Mouse (Mus musculus) neural tube, embryonic 12.5 days (tissue): ENCODE data around the gene Ngrn. TPM values are rescaled to one million over a fixed set of nuclear protein-coding genes. Genes with fewer than 3 reads are reported as not detected.
A peak's percentile ranks its signal among the peaks of the same experiment; 100 is the strongest.

ENCODE experiments used
- ATAC-seq: fragments of 200-750 bp; cut with Nextera tagmentation; 2 replicates; pipeline ENCODE4 v1.8.0; 2017; ENCODE audit warnings: low read depth, mild to moderate bottlenecking, moderate TSS enrichment, moderate library complexity; ENCODE audit not compliant: low FRiP score
- H3K27ac ChIP-seq: fragments of 300-500 bp; sonication (generic); 2 replicates; pipeline ENCODE4 v1.5.1; 2016
- H3K27me3 ChIP-seq: fragments of 300-500 bp; sonication (generic); replicated peaks from 2 replicates; pipeline ENCODE4 v1.6.1; 2016; ENCODE audit warnings: mild to moderate bottlenecking
- H3K36me3 ChIP-seq: fragments of 300-500 bp; sonication (generic); 2 replicates; pipeline ENCODE4 v1.6.1; 2016; ENCODE audit warnings: mild to moderate bottlenecking
- H3K4me1 ChIP-seq: fragments of 300-500 bp; sonication (generic); 2 replicates; pipeline ENCODE4 v1.6.1; 2016
- H3K4me2 ChIP-seq: fragments of 300-500 bp; sonication (generic); replicated peaks from 2 replicates; pipeline ENCODE4 v1.6.1; 2016; ENCODE audit warnings: mild to moderate bottlenecking
- H3K4me3 ChIP-seq: fragments of 300-500 bp; sonication (generic); 2 replicates; pipeline ENCODE4 v1.5.1; 2016
- H3K9ac ChIP-seq: fragments of 300-500 bp; sonication (generic); 2 replicates; pipeline ENCODE4 v1.6.1; 2016; ENCODE audit warnings: mild to moderate bottlenecking
- H3K9me3 ChIP-seq: fragments of 300-500 bp; sonication (generic); 2 replicates; pipeline ENCODE4 v1.6.1; 2016; ENCODE audit warnings: mild to moderate bottlenecking
- WGBS: fragments of 180-500 bp; shearing (Covaris S2); methylation state at CpG from one replicate; pipeline ENCODE4 v1.1.7; 2016; 5-methylcytosine and 5-hydroxymethylcytosine counted together
- polyA plus RNA-seq: library from polyadenylated mRNA; unstranded; fragments of >200 nt; fragmentation: Nextera tagmentation; extraction: Ambion mirVana; gene quantifications from 2 replicates; pipeline ENCODE4 v1.2.1, GENCODE M21; 2016

Ngrn gene
- polyA plus RNA-seq: 51.9 and 54.9 TPM in 2 replicates

- Histone ChIP-seq H3K9ac (peak within 1 kb of the TSS; percentile 80), H3K9me3 (no peaks in the 10 kb centered on the region), H3K4me1 (peaks cover 17% of the 10 kb centered on the region), H3K36me3 (peaks cover 19% of the 10 kb centered on the region), H3K4me3 (peak within 1 kb of the TSS; percentile 70), H3K27me3 (peaks cover 21% of the 10 kb centered on the region; the same call in 1 of the 2 replicates), H3K27ac (no peak within 1 kb of the TSS), H3K4me2 (peak within 1 kb of the TSS; percentile 89)
- WGBS: 28% methylated on average over 40 of the region's 40 CpGs
- peak; percentile 87 for ATAC-seq
Observed at GRCm38 (mm10) chr7:80260625-80261371, at the start of gene Ngrn. Gene Ngrn, plus strand, starts transcription at chr7:80261215.

DNA sequence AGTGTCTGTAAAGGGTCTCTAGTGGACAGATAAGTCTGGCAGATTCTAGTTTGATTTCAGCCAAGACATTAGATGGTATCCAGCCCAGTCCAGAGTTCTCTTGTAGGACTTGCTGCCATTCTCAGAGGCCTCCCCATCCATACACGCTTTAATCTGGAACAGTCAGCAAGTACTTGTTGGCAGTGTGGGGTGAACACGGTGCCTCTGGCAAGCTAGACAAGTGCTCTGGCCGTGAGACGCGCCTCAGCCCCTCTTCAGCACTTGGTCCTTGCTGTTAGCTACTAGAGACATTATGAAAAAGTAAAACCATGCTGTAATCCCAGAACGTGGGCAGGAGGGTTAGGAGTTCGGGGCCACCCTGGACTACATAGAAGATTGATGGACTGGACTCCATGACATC is 47.4 kb upstream of the Ngrn start:
- Histone ChIP-seq H3K4me3 (no peak overlapping the region), H3K27ac (no peak overlapping the region), H3K36me3 (peaks cover 43% of the 10 kb centered on the region), H3K9ac (no peak overlapping the region), H3K9me3 (no peaks in the 10 kb centered on the region), H3K4me1 (0 out of 2 replicates have a peak, but pooled peaks cover 14% of the 10 kb centered on the region), H3K27me3 (no peaks in the 10 kb centered on the region), H3K4me2 (no peak overlapping the region)
- 93% methylated on average over 7 of the region's 7 CpGs for WGBS
- no peak for ATAC-seq

GRCm38 (mm10) chr7:80214459-80214858 is 46.6 kb upstream of the Ngrn start:
- WGBS: 90% methylated on average over 8 of the region's 8 CpGs
- Histone ChIP-seq H3K36me3 (peaks cover 51% of the 10 kb centered on the region), H3K9ac (no peak overlapping the region)

GRCm38 (mm10) chr7:80215398-80215797 is 45.6 kb upstream of the Ngrn start:
- Histone ChIP-seq H3K27me3 (no peaks in the 10 kb centered on the region), H3K27ac (no peak overlapping the region), H3K4me3 (no peak overlapping the region), H3K36me3 (peaks cover 61% of the 10 kb centered on the region), H3K9me3 (no peaks in the 10 kb centered on the region), H3K9ac (0 out of 2 replicates have a peak overlapping the region, but pooled peaks have one; percentile 26), H3K4me1 (0 out of 2 replicates have a peak, but pooled peaks cover 7% of the 10 kb centered on the region), H3K4me2 (no peak overlapping the region)
- ATAC-seq: peak; percentile 85
- WGBS: 37% methylated on average over 4 of the region's 4 CpGs

More at GRCm38 (mm10) chr7:80214459-80214858, 46.6 kb upstream of the Ngrn start:
- Histone ChIP-seq H3K27ac (no peak overlapping the region), H3K4me1 (0 out of 2 replicates have a peak, but pooled peaks cover 10% of the 10 kb centered on the region), H3K9me3 (no peaks in the 10 kb centered on the region), H3K4me2 (no peak overlapping the region), H3K4me3 (no peak overlapping the region), H3K27me3 (no peaks in the 10 kb centered on the region)
- no peak for ATAC-seq

DNA sequence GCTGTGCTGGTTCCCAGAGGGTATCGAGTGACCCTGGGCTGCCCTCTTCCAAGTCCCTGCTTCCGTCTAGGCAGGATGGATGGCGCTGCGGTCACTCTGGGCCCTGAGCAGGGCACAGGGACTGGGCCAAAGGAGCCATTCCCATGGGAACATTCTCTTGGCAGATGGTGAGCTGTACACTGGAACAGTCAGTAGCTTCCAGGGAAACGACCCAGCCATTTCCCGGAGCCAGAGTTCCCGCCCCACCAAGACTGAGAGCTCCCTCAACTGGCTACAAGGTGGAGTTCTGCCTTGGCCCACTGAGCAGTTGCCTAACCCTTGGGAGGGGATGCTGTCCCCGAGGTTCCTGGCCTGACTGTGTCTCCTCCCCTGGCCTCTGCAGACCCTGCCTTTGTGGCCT is 44.4 kb upstream of the Ngrn start:
- H3K27ac ChIP-seq: no peak overlapping the region
- no peak overlapping the region for H3K4me3 ChIP-seq
- ATAC-seq: no peak
- H3K27me3 ChIP-seq: no peaks in the 10 kb centered on the region
- H3K9me3 ChIP-seq: no peaks in the 10 kb centered on the region
- H3K9ac ChIP-seq: no peak overlapping the region
- H3K4me2 ChIP-seq: no peak overlapping the region
- 0 out of 2 replicates have a peak, but pooled peaks cover 7% of the 10 kb centered on the region for H3K4me1 ChIP-seq
- peaks cover 72% of the 10 kb centered on the region for H3K36me3 ChIP-seq
- WGBS: 73% methylated on average over 8 of the region's 8 CpGs

GRCm38 (mm10) chr7:80218666-80219065 is 42.3 kb upstream of the Ngrn start:
- Histone ChIP-seq H3K9me3 (no peaks in the 10 kb centered on the region), H3K9ac (no peak overlapping the region), H3K27ac (no peak overlapping the region), H3K4me3 (no peak overlapping the region), H3K4me1 (0 out of 2 replicates have a peak, but pooled peaks cover 7% of the 10 kb centered on the region), H3K27me3 (no peaks in the 10 kb centered on the region), H3K36me3 (peaks cover 73% of the 10 kb centered on the region), H3K4me2 (no peak overlapping the region)
- 94% methylated on average over 9 of the region's 9 CpGs for WGBS
- ATAC-seq: no peak

- ATAC-seq: no peak
- Histone ChIP-seq H3K4me2 (no peak overlapping the region), H3K9me3 (no peaks in the 10 kb centered on the region), H3K4me1 (0 out of 2 replicates have a peak, but pooled peaks cover 4% of the 10 kb centered on the region), H3K36me3 (peaks cover 89% of the 10 kb centered on the region), H3K9ac (no peak overlapping the region), H3K4me3 (no peak overlapping the region), H3K27ac (no peak overlapping the region), H3K27me3 (no peaks in the 10 kb centered on the region)
- WGBS: 97% methylated on average over 9 of the region's 9 CpGs
Observed at GRCm38 (mm10) chr7:80220237-80220797, 40.7 kb upstream of the Ngrn start.

GRCm38 (mm10) chr7:80221179-80221750 is 39.8 kb upstream of the Ngrn start:
- H3K9me3 ChIP-seq: no peaks in the 10 kb centered on the region
- H3K4me1 ChIP-seq: no peaks in the 10 kb centered on the region
- 80% methylated on average over 4 of the region's 4 CpGs for WGBS
- H3K4me2 ChIP-seq: no peak overlapping the region
- H3K27me3 ChIP-seq: no peaks in the 10 kb centered on the region
- H3K4me3 ChIP-seq: no peak overlapping the region
- H3K36me3 ChIP-seq: peaks cover 86% of the 10 kb centered on the region
- ATAC-seq: no peak
- H3K27ac ChIP-seq: no peak overlapping the region
- H3K9ac ChIP-seq: no peak overlapping the region

GRCm38 (mm10) chr7:80227065-80227464 is 34.0 kb upstream of the Ngrn start:
- Histone ChIP-seq H3K4me3 (no peak overlapping the region), H3K9ac (no peak overlapping the region), H3K27me3 (no peaks in the 10 kb centered on the region), H3K27ac (no peak overlapping the region), H3K4me1 (peaks cover 12% of the 10 kb centered on the region), H3K4me2 (no peak overlapping the region), H3K9me3 (no peaks in the 10 kb centered on the region), H3K36me3 (peaks cover 47% of the 10 kb centered on the region)
- WGBS: 95% methylated on average over 4 of the region's 4 CpGs
- ATAC-seq: no peak

DNA sequence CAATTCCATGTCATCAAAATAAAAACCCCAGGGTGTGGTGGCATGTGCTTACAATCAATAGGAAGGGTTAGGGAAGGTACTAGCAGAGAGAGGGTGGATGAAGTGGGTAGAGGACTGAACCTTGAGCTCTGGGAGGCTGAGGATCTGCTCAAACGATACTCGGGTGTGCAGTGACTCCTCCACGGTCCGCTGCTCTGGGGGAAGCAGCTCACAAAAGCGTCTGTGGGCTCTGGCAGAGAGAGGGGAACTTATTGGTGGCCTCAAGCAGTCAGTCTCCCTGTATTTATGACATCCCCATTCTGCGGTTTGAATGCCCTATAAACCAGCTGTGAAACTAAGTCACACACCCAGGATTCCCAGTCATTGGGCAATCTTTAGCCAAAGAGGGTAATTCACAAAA is 30.8 kb upstream of the Ngrn start:
- Histone ChIP-seq H3K4me2 (no peak overlapping the region), H3K4me1 (peaks cover 20% of the 10 kb centered on the region), H3K27me3 (no peaks in the 10 kb centered on the region), H3K36me3 (peaks cover 23% of the 10 kb centered on the region), H3K9ac (no peak overlapping the region), H3K4me3 (no peak overlapping the region), H3K9me3 (no peaks in the 10 kb centered on the region), H3K27ac (no peak overlapping the region)
- 19% methylated on average over 6 of the region's 6 CpGs for WGBS
- ATAC-seq: no peak

GRCm38 (mm10) chr7:80231971-80232488 is 29.0 kb upstream of the Ngrn start:
- Histone ChIP-seq H3K36me3 (peaks cover 11% of the 10 kb centered on the region), H3K27me3 (no peaks in the 10 kb centered on the region), H3K27ac (no peak overlapping the region), H3K4me1 (peaks cover 20% of the 10 kb centered on the region), H3K9ac (peak overlapping the region; percentile 57), H3K9me3 (no peaks in the 10 kb centered on the region), H3K4me3 (peak overlapping the region; percentile 67), H3K4me2 (peak overlapping the region; percentile 90)
- 1% methylated on average over 29 of the region's 29 CpGs for WGBS
- peak; percentile 45 for ATAC-seq

- ATAC-seq: peak; percentile 95
- Histone ChIP-seq H3K9ac (peak within 1 kb of the TSS; percentile 72), H3K9me3 (no peaks in the 10 kb centered on the region), H3K27ac (no peak within 1 kb of the TSS), H3K27me3 (no peaks in the 10 kb centered on the region), H3K4me2 (peak within 1 kb of the TSS; percentile 90), H3K4me3 (peak within 1 kb of the TSS; percentile 67), H3K36me3 (peaks cover 6% of the 10 kb centered on the region), H3K4me1 (peaks cover 20% of the 10 kb centered on the region)
- under 1% methylated on average over 56 of the region's 56 CpGs for WGBS
Observed at GRCm38 (mm10) chr7:80232489-80233029, 28.5 kb upstream of the Ngrn start, which contains the start of the genes Cib1 and Gdpgp1. Gene Cib1, minus strand, starts transcription at chr7:80232813. Gene Gdpgp1, plus strand, starts transcription at chr7:80232865.
